Mouse (Mus musculus) common myeloid progenitor, adult 5-6 weeks (primary cell): ENCODE results near the gene Ogfrl1. TPM values are rescaled to one million over a fixed set of nuclear protein-coding genes. Genes with fewer than 3 reads are reported as not detected.
A peak's percentile ranks its signal among the peaks of the same experiment; 100 is the strongest.

Source experiments
- ATAC-seq: replicated peaks from 2 replicates; pipeline ENCODE4 v1.8.0; 2016; ENCODE audit warnings: low read depth, mild to moderate bottlenecking, moderate TSS enrichment, inconsistent platforms; ENCODE audit not compliant: poor library complexity, severe bottlenecking
- total RNA-seq: library from RNA; stranded (forward); fragments of 200-1000, 187-1606 nt; gene quantifications from 2 replicates; pipeline ENCODE4 v1.2.3, GENCODE M21; 2017

Gene Ogfrl1
- total RNA-seq, 1 experiment from 2014 or later, result 61.4 TPM

DNA sequence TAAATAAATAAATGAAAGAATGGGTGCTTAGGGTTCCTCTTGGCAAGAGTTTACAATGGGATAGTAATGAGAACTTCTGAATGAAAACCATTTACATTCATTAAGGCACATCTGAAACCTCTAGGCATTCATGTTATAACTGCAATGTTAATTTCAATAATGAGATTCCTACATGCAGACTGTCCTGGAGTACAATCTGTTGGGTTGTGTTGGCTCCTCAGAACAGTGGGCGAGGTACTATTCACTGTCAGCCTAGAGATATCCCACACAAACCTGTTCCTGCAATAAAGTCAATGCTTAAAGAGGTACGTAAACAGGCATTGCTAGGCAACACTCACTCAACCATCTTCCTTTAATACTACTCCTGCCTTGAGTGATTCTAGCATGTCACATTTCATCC is 32.0 kb downstream of the Ogfrl1 start:
- ATAC-seq, result no peak

DNA sequence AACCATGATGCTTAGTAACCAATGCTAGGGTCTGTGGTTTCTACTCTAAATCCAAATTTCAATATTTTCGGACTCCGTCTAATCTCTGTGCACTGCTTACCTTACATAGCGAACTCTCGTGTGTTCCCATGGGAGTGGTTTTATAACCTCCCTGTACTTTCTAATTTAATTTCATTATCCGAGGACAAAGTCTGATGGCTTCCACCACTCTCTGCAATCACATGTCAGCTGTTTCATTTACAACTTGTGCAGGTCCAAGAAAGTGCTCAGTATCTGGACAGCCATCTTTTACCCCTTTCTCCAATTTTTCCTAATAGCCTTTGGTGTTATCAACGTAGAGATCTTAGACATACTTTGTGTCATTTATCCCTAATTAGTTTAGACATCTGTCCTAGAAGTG is 44.7 kb downstream of the Ogfrl1 start:
- ATAC-seq, result no peak

DNA sequence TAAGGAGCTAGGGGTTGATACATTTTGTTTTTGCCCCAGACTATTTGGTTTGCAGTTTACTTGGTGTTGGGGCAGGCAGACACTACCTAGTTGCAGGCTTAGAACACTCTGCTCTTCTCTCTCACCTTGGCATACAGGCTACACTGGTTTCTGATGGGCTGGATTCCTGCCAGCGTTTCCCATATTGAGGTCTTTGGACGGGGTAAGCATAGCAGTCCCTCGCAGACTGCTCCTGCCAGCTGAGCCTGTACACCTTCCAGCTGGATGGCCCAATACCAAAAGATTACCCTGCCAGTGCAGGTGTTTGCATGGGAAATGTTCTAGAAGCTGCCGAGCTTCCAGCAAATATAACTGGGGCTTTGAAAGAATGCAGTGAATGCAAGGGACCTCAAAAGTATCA is 45.8 kb downstream of the Ogfrl1 start:
- ATAC-seq, result no peak

DNA sequence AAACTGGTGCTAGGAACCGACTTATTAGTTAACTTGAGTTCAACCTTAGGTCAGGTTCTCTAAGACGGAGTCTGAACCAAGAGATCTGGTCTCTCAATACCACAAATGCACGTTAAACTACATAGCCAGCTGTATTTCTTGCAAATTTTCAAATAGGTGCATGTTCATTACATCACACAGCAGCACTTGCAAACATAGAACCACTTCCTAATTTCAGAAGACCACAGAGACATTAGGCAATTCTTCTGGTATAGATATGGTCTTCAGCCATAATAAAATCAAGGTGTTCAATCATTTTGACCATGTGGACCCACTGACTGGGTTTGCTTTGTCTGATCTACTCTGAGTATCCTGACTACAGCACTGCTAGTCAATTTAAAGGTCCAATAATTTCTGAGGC is 51.9 kb downstream of the Ogfrl1 start:
- ATAC-seq, result peak; percentile 73

DNA sequence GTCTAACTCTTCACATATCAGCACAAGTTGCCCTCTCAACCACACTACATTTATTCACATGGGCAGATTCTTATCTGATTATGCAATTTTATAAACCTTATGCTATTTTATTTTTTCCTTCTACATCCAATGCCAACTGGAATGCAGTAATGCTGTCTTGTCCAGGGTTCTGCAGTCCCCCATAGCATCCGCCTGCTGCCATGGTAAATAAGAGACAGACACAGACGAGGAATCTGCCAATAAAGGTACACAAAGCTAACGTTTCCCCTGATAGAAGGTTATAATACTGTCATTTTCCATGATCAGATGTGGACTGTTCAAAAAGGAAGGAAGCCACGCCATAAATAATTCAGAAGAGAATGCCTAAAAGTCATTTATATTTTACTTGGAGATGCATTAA is 54.7 kb downstream of the Ogfrl1 start:
- no peak for ATAC-seq

DNA sequence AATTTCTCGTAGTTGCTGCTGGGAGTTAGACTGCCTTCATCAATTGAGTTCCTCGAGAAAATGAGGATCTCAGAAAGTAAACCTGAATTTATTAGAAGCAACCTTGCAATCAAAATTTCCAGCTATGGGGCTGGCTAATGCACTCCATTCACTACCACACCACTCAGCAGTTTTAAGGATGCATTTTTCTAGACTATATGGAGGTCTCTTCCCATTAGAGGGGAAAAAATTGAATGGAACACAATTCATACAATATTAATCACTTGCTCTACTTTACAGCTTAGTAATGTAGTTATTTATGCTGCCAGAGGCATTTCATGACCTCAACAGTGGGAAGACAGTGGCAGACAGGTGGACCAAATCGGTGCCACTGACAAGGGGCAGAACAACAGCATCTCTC is 55.3 kb downstream of the Ogfrl1 start:
- ATAC-seq, result no peak

DNA sequence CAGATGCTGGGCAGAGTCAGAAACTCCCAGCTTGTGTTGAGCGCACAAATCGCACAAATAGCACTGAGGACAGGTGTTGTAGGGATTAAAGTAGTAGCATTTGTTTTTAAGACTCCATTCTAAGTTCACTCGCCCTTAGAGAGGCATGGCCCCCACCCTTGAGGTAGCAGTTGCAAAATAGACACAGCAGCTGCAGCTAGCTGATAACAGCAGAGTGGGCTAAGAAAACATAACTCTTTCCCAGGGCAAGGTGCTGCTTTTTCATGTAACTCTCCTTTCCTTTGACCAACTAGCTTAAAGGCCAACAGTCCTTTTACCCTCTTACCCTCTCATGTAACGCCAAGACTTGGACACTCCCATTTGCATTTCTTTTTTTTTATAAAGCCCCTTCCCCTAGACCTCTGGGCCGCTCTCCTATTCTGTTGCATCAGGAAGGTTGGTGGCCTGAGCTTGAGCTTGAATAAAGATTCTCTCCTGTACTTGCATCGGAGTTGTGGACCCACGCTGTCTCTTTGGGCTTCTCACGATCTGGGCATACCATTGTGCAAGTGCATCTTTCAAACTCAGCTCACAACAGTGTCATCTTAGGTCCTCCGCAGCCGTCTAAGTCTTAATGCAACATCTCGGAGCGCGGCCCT is 61.7 kb downstream of the Ogfrl1 start:
- ATAC-seq, result peak; percentile 82; the same call in 1 of the 2 replicates

DNA sequence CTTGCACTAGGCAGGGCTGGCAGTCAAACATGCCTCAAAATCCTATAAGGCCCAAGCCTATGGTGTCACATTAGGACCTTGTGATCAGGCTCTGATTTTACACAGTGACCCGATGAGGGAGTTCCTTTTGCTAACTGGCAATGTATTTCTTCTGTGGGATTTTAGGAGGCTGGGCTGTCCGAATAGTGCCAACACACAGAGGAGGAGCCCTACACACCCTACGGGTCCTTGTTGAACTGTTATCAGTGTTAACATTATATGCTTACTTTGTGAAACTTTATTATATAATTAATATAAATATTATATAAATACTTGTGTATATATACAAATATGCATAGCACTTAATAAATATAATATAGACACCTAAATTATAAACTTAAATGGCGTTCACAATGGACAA is 62.5 kb downstream of the Ogfrl1 start:
- no peak for ATAC-seq

DNA sequence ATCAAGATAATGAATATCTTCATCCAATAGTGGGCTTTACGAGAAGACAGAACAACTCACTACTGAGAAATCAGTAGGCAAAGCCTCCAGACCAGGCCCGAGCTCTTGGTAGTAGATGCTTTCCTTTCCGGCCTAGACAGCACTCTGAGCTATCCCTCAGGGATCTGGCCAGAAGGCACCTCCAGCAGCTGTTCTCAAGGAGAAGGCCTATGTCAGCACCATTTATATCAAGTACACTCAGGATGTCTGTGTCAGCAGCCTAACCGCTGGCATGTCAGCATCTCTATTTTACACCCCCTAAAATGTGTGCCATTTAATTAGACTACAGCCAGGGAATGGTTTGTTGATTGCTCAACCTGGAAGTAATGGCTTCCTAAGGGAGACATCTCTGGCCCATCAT is 65.4 kb downstream of the Ogfrl1 start:
- no peak for ATAC-seq

DNA sequence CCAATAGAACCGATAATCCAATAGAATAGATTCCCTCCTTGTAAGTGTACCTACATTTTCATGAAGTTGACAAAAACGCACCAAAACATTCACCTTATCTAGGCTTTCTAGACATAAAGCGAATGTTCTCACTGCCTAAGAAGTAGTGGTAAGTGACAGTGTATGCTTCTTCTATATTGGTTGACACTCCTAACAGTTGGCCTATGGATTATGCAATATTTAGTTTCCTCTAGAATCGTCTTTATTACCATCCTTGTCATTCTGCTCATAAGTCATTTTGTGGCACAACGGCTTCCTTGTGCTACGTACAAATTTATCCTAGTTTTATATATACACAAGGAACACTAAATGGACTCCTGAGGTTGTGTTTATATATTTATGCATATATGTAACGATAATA is 72.4 kb downstream of the Ogfrl1 start:
- ATAC-seq, result peak; percentile 62

DNA sequence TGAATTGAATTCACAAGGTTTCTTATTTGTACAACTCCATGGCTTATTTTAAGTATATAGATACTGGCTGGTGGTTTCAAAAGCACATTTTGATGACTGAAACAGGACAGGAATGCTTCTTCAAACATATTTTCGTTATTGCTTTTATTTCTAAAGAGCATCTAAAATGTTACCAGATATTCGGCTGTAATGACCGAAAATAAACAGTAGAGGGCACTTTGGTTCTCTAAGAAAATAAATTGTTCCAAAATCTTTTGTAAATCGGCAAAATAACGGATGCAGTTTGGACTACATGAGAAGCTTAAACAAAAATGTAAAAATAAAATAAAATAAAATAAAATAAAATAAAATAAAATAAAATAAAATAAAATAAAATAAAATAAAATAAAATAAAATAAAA is 73.3 kb downstream of the Ogfrl1 start:
- no peak for ATAC-seq

DNA sequence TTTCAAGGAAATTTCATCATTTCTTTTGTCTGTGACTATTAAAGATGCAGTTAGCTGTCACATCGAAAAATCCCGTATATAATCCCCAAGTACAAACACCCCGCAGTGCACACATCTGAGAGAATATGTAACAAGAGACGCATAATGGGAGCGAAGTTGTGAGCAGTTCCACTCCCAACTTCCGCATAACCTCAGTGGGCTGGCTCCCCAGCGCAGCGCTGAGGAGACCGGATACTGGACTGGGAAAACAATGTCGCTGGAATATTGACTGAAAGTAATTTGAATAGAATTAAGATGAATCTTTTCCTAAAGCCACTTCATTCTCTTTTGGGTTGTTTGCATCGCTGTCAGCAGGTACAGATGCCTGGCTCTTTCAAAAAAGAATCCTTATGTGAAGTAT is 74.3 kb downstream of the Ogfrl1 start:
- no peak for ATAC-seq

DNA sequence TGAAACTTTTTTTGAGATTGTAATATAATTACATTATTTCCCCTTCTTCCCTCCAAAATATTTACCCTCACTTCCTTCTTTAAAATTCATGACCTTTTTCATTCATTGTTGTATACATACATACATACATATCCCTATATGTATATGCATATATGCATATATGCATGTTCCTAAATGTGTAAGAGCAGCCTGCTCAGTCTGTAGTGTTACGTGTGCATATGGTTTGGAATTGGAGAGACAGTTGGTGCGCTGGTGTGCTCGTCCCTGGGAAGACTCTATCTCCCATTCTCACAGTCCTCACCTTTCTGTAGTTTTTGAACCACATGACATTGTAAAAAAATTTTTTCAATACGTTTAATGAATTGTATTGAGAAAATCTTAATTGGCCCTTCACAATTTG is 75.4 kb downstream of the Ogfrl1 start:
- no peak for ATAC-seq

DNA sequence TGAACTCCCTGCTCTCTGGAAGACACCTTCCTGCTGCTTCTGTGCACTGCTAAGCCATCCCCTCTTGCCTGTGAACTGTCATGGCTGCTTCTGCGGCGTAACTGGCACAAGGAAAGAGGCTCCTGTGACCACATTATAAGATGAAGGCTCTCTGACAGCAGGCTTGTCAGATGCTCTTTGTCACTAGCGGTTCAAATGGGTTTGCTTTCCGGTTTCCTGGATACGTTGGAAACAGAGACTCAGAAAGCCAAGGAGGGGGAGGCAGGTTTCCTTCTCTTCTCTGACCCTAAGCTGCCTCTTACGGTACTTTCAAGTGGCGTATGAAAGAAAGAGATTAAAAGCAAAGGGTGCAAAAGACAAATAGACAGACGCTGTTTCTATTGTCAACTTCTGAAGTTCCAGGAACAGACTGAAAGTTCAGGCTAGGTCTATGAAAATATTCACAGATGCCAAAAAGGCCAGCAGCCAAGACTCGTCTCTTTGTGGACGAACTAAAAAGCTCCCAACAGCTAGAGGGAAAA is 76.2 kb downstream of the Ogfrl1 start:
- ATAC-seq, result peak; percentile 58

DNA sequence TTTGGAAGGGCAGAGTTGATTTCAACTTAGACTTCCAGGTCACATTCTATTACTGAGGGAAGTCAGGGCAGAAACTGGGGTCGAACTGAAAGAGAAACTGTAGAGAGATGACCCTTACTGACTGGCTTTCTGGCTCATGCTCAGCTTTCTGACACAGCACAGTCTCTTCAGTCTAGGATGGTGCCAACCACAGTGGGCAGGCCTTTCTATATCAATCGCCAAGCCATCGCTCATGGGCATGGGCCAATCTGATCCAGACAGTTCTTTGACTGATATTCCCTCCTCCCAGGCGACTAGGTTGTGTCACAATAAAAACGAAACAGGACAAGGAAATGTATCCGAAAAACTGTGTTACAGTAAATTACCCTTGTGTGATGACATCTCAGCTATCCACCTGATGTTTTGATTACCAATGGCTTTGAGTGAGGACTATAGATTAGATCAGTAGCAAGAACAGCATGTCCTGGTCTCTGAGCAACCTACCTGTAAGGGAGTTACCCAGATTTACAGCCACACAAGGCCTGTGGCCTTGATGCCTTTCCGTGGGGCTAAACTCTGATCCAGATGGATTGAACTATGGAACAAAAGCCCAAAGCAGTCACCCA is 76.9 kb downstream of the Ogfrl1 start:
- ATAC-seq, result no peak
